Mouse (Mus musculus) subcutaneous adipose tissue, adult 2 months (tissue): Measurements from ENCODE around the gene Pam. TPM values are rescaled to one million over a fixed set of nuclear protein-coding genes. Genes with fewer than 3 reads are reported as not detected.

Experiments used
- polyA plus RNA-seq: library from polyadenylated mRNA; depleted of rRNA; stranded (reverse); fragments of >200 nt; gene quantifications from 2 replicates; pipeline ENCODE4 v1.2.3, GENCODE M21; 2012; ENCODE audit warnings: low replicate concordance; rRNA removed

Gene Pam
- 44.8 and 106 TPM in 2 replicates for polyA plus RNA-seq

DNA sequence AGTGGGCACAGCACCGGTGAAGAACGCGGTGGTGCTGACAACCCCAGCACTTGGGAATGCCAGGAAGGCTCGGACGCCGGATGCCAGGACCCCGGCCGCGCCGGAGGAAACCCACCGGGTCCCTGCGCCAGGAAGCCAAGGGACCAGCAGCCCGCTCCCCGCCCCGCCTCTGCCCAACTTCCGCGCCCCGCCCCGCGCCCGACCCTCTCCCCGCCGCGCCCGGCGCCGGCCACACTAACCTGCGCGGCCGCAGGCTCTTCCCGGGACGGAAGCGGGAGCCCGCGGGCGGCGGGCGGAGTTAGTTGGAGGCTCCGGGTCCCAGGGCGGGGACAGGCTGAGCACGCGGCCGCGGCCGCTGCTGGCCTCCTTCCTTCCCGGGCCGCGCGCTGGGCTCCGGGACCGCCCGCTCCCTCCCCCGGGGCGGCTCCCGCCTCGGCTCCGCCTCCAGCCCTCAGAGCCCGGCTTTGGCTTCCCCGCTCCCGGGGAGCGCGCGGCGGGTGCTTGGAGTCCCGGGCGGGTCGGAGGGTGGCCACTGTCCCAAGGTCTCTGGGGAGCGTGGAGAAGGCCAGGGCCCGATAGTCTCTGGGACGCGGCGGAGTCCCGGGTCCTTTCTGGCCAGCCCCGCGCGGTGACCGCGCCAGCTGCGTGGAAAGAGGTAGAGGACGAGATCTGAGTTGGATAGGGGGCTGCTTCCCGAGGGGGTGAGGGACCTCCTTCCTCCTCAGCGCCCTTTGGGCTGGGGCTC, at the start of gene Pam:
TSS of gene Pam (minus strand) at position 401 of the 745 bp plus-strand sequence.

DNA sequence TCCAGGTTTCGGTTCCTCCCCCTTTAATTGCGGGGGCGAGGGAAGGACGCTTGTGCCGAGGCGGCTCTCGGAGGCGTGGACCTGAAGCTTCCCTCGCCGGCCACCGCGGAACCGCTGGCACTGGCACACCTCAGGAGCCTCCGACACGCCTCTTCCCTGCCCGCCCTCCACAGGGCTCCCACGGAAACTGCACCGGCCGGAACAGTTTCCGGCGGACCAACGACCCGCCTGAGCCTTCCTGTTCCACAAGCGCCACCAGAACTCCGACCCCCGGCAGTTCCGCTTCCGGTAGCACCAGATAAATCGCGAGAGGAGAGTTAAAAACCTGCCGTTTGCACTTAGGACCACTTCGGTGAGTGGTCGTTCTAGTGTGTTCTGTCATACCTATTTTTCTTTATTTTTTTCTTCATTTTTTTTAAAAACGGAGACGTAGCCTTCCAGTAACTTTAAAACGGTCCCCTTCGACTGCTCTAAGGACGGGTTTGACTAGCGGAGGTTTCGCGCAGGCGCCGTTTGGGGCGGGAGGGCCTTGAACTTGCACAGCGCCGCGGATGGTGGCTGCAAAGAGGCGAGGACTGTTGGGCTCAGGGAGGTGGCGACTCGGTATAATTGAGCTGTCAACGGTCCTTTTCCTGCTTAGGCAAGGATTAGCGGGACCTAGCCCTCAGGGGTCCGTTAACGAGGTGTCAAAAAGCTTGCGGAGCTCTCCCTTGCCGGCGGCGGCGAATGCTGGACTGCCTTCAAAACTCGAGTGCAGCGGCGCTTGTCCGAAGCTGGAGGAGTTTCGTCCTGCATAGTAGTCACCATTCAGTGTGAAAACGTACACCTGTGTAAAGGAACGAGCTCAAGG, 325.3 kb downstream of the Pam start, which contains the start of the genes Gin1 and Ppip5k2:
TSS of gene Gin1 (plus strand) at position 269 of the 850 bp plus-strand sequence.
TSS of gene Ppip5k2 (minus strand) at position 508 of the 850 bp plus-strand sequence.

